Mouse (Mus musculus) thymus, postnatal 25 days (tissue): ENCODE measurements at regions not wholly inside any gene's neighbourhood (a gene's known extent, or its start where the extent isn't known, plus 50 kb on each side); places are given as distances from the start of the nearest gene placed in this dataset.

Experiments
- DNase-seq: peaks from one replicate; pipeline ENCODE4 v3.0.0; 2022

- DNase-seq = no peak
Measured at GRCm38 (mm10) chr17:87531411-87532157, 84.8 kb upstream of the Calm2 start.

DNA sequence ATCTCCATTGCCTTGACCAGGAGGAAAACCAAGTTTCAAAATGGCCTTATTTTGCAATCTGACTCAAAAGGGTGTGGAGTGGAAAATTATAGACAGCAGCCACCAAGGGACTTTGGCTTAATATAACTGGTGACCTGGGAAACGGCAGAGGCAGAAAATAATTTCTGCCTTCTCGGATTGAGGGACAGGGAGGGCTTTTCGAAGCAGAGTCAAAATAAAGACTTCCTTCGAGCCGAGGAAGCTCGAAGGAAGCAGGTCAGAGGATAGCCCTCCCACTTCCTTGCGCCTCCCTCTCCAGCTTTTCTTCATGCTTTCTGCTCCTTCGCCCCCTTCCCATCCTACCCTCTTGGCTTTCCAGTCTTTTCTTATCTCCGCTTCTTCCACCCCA, 85.4 kb upstream of the Calm2 start:
- DNase-seq = no peak

DNA sequence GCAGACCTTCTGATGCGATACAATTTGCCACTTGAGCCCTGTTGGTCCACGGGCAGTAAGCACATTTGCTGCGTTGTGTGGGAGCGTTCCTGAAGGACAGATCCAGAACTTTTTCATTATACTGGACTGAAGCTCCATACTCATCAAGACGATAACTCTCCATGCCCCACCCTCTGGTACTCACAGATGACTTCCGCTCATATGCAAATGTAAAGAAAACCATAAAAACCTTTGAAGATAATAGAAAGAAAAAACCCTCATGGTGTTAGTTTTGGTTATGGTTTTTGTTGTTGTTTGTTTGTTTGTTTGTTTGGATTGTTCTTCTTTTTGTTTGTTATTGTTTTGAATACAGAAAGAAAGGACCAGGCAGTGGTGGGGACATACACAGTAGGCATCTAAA, 86.0 kb upstream of the Calm2 start:
- no peak for DNase-seq

DNA sequence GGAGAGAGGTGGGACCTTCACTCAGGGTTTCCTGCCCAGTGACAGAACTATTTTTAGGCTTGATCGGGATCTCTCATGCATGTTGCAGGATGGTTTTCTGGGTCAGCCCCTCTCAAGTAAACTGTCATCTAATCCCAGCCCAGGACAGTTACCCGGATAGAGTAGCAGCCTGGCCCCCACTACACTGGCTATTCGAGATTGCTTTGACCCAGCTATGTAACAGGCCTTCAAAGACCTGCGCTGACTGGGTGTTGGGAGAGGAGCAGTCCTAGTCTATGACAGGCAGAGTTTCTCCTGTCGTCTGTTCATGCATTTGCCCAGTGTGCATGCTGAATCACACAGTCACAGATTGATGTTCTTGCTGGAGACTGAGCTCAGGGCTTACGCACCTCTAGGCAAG, 86.2 kb upstream of the Epcam start:
- no peak for DNase-seq

DNA sequence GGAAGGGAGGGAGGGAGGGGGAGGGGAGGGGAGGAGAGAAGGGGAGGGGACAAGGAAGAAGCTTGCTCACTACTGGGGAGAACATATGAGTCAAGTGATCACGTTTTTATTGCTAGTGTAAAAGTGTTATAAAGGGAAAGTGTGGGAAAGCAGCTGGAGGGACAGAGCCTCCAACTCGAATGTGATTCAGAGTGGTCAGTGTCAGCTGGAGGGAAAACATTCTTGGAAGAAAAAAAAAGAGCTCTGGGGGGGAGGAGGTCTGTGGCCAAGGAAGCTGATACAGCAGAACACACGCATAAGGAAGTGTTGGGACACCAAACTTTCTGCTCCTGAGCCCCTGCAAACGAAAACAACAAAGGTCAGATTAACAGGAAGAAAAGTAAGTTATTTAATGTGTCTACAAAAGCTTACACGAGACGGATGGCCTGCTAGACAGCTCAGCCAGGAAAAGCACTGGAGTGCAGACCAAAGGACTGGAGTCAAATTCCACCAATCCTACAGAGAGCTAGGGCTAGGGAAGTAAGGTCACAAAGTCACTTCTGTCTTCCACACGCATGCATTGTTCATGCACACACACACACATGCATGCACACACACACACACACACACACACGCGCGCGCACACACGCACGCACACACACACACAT, 85.1 kb upstream of the Epcam start:
- DNase-seq = no peak

DNA sequence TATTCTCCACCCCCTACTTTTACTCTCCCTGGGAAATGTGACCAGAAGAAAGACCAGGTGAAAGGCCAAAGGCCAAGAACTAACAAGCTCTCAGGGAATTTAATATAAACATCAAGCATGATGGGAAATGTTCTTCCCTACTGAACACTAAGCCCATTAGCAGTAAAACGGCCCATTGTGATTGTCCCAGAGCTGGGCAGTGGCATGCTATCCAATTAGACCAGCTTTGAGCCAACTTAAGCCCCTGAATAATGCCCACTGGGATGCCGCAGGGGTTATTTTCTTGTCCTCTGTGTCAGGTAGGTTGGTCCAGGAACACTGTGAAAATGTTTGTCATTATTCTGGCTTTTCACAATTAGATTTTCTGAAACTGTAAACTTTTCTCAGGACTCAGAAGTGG, 81.2 kb upstream of the Epcam start:
- DNase-seq = no peak

- DNase-seq = no peak
Measured at GRCm38 (mm10) chr17:87558419-87558818, 77.4 kb upstream of the Epcam start.

DNA sequence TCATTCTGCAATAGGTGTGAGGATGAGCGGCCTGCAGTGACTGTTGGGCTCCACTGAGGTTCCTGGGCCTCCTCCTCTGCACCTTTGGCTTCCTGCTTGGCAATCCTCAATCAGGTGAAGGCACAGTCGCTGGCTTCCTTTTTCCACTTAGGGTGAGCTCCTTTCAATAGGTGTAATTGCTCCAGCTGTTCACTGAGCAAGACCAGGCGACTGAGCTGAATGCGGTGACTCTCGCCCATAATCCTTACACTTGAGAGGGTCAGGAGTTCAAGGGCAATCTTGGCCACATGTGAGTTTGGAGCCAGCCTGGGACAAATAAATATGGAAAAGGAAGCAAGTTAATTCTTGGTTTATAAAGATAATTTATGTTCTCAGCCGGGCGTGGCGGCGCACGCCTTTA, 76.1 kb upstream of the Epcam start:
- no peak for DNase-seq

- DNase-seq = no peak
Measured at GRCm38 (mm10) chr17:87560923-87561322, 74.9 kb upstream of the Epcam start.

DNA sequence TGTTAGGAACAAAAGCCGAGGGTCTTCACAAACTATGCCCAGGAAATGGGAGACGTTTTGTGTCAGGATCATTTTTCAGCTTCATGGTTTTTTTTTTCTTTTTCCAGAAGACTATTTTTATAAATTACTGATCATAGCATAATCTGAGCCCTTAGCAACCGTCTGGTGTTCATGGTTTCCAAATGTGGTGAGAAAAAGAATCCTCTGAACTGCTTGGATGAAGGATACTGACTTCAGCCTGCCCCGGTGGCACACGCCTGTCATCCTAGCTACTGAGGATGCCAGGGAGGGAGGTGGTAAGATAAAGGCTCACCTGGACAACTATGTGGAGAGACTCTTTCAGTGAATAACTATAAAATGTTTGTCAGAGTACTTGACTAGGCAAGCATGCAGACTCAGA, 72.4 kb upstream of the Epcam start:
- no peak for DNase-seq

GRCm38 (mm10) chr17:87565631-87566030, 70.1 kb upstream of the Epcam start:
- DNase-seq = no peak

DNA sequence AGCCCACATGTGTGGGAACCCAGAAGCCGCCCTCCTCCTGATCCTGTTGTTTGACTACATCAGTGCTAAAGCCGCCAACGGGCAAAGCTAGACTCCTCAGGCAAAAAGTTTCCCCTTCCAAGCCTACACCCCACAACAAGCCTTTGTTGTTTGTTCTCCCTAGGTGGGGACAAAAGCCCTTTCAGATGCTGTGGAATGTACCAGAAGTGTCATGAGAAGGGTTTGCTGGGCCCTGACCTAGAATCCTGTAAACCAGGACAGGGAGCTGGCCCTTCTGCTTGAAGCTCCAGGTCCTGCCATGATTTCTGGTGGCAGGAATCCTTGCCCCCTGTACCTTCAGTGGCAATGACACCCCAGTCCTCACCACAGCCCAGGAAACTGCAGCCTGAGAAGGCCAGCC, 69.5 kb upstream of the Epcam start:
- no peak for DNase-seq

- no peak for DNase-seq
Measured at GRCm38 (mm10) chr17:87566996-87567395, 68.8 kb upstream of the Epcam start.

- DNase-seq = no peak
Measured at GRCm38 (mm10) chr17:87567475-87567874, 68.3 kb upstream of the Epcam start.

GRCm38 (mm10) chr17:87569981-87570380, 65.8 kb upstream of the Epcam start:
- no peak for DNase-seq

GRCm38 (mm10) chr17:87570676-87571344, 65.0 kb upstream of the Epcam start:
- DNase-seq = no peak

GRCm38 (mm10) chr17:87571345-87571932, 64.3 kb upstream of the Epcam start:
- DNase-seq = peak; percentile 90

DNA sequence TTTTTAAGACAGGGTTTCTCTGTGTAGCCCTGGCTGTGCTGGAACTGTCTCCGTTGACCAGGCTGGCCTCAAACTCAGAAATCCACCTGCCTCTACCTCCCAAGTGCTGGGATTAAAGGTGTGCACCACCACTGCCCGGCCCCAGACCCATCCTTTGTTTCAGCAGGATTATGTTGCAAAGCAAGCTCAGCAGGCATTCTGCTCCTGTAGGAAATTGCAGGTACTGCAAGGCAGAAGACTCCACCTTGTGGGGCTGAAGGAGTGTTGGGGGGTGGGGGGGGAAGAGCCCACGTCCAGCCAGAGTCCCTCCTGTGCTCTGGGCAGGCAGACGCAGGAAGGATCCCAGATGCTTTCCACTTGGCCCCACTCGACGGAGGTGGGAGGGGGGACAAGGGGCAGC, 52.2 kb upstream of the Epcam start:
- no peak for DNase-seq

- DNase-seq = no peak
Measured at GRCm38 (mm10) chr17:87585355-87585754, 50.4 kb upstream of the Epcam start.
